Mouse (Mus musculus) embryonic facial prominence, embryonic 12.5 days (tissue): ENCODE results near the gene Dusp18. TPM values are rescaled to one million over a fixed set of nuclear protein-coding genes. Genes with fewer than 3 reads are reported as not detected.

Experiments used
- ATAC-seq: fragments of 200-750 bp; cut with Nextera tagmentation; 2 replicates; pipeline ENCODE4 v1.8.0; 2017; ENCODE audit not compliant: insufficient number of reproducible peaks, insufficient read depth, low FRiP score, low TSS enrichment
- H3K27ac ChIP-seq: fragments of 300-500 bp; sonication (generic); 2 replicates; pipeline ENCODE4 v1.5.1; 2016; ENCODE audit warnings: mild to moderate bottlenecking
- H3K27me3 ChIP-seq: fragments of 300-500 bp; sonication (generic); 2 replicates; pipeline ENCODE4 v1.6.1; 2016; ENCODE audit warnings: mild to moderate bottlenecking, moderate library complexity
- H3K36me3 ChIP-seq: fragments of 300-500 bp; sonication (generic); 2 replicates; pipeline ENCODE4 v1.6.1; 2016; ENCODE audit warnings: mild to moderate bottlenecking
- H3K4me1 ChIP-seq: fragments of 300-500 bp; sonication (generic); 2 replicates; pipeline ENCODE4 v1.6.1; 2016
- H3K4me2 ChIP-seq: fragments of 300-500 bp; sonication (generic); replicated peaks from 2 replicates; pipeline ENCODE4 v1.6.1; 2016; ENCODE audit warnings: mild to moderate bottlenecking, moderate library complexity
- H3K4me3 ChIP-seq: fragments of 300-500 bp; sonication (generic); 2 replicates; pipeline ENCODE4 v1.5.1; 2016; ENCODE audit warnings: mild to moderate bottlenecking
- H3K9ac ChIP-seq: fragments of 300-500 bp; sonication (generic); 2 replicates; pipeline ENCODE4 v1.6.1; 2016; ENCODE audit warnings: mild to moderate bottlenecking, moderate library complexity
- H3K9me3 ChIP-seq: fragments of 300-500 bp; sonication (generic); 2 replicates; pipeline ENCODE4 v1.6.1; 2016; ENCODE audit warnings: mild to moderate bottlenecking, moderate library complexity
- WGBS: fragments of 180-500 bp; shearing (Covaris S2); methylation state at CpG from one replicate; pipeline ENCODE4 v1.1.7; 2016; 5-methylcytosine and 5-hydroxymethylcytosine counted together
- polyA plus RNA-seq: library from polyadenylated mRNA; unstranded; fragments of >200 nt; fragmentation: Nextera tagmentation; extraction: Ambion mirVana; gene quantifications from 2 replicates; pipeline ENCODE4 v1.2.1, GENCODE M21; 2016

Dusp18 gene
- 12.7 and 14.7 TPM in 2 replicates for polyA plus RNA-seq

- Histone ChIP-seq H3K27ac (peak within 1 kb of the TSS; percentile 54), H3K27me3 (no peaks in the 10 kb centered on the region), H3K4me1 (no peaks in the 10 kb centered on the region), H3K4me2 (peak within 1 kb of the TSS; percentile 69), H3K9ac (peak within 1 kb of the TSS; percentile 44), H3K36me3 (peaks cover 15% of the 10 kb centered on the region), H3K9me3 (no peaks in the 10 kb centered on the region), H3K4me3 (peak within 1 kb of the TSS; percentile 52)
- WGBS = 3% methylated on average over 46 of the region's 46 CpGs
- peak; percentile 95 for ATAC-seq
Measured at GRCm38 (mm10) chr11:3894406-3895281, at the start of gene Dusp18, which contains the start of gene 4921536K21Rik. Gene Dusp18, plus strand, starts transcription at chr11:3895240. Gene 4921536K21Rik, minus strand, starts transcription at chr11:3895098.

- H3K9ac ChIP-seq = no peak overlapping the region
- no peak overlapping the region for H3K27ac ChIP-seq
- H3K4me3 ChIP-seq = no peak overlapping the region
- no peak overlapping the region for H3K4me2 ChIP-seq
- 50% methylated on average over 2 of the region's 2 CpGs for WGBS
- no peak for ATAC-seq
- H3K4me1 ChIP-seq = no peaks in the 10 kb centered on the region
- H3K27me3 ChIP-seq = no peaks in the 10 kb centered on the region
- no peaks in the 10 kb centered on the region for H3K36me3 ChIP-seq
- H3K9me3 ChIP-seq = no peaks in the 10 kb centered on the region
Measured at GRCm38 (mm10) chr11:3846351-3846750, 48.7 kb upstream of the Dusp18 start.

GRCm38 (mm10) chr11:3849469-3850314 is 45.3 kb upstream of the Dusp18 start:
- Histone ChIP-seq H3K4me2 (no peak overlapping the region), H3K27me3 (no peaks in the 10 kb centered on the region), H3K27ac (no peak overlapping the region), H3K36me3 (no peaks in the 10 kb centered on the region), H3K9ac (no peak overlapping the region), H3K9me3 (no peaks in the 10 kb centered on the region), H3K4me1 (no peaks in the 10 kb centered on the region), H3K4me3 (no peak overlapping the region)
- no peak for ATAC-seq
- 80% methylated on average over 15 of the region's 15 CpGs for WGBS

GRCm38 (mm10) chr11:3850315-3850614 is 44.8 kb upstream of the Dusp18 start:
- no peaks in the 10 kb centered on the region for H3K36me3 ChIP-seq
- no peak overlapping the region for H3K4me3 ChIP-seq
- H3K9ac ChIP-seq = no peak overlapping the region
- no peak overlapping the region for H3K27ac ChIP-seq
- no peak for ATAC-seq
- 84% methylated on average over 2 of the region's 2 CpGs for WGBS
- no peaks in the 10 kb centered on the region for H3K9me3 ChIP-seq
- H3K4me1 ChIP-seq = no peaks in the 10 kb centered on the region
- no peak overlapping the region for H3K4me2 ChIP-seq
- H3K27me3 ChIP-seq = no peaks in the 10 kb centered on the region

- H3K9me3 ChIP-seq = no peaks in the 10 kb centered on the region
- no peak overlapping the region for H3K4me3 ChIP-seq
- no peaks in the 10 kb centered on the region for H3K27me3 ChIP-seq
- ATAC-seq = no peak
- H3K27ac ChIP-seq = no peak overlapping the region
- 71% methylated on average over 5 of the region's 5 CpGs for WGBS
- no peak overlapping the region for H3K4me2 ChIP-seq
- H3K4me1 ChIP-seq = no peaks in the 10 kb centered on the region
- no peak overlapping the region for H3K9ac ChIP-seq
- no peaks in the 10 kb centered on the region for H3K36me3 ChIP-seq
Measured at GRCm38 (mm10) chr11:3850746-3851277, 44.2 kb upstream of the Dusp18 start.

- H3K9me3 ChIP-seq = no peaks in the 10 kb centered on the region
- 76% methylated on average over 4 of the region's 4 CpGs for WGBS
- no peak overlapping the region for H3K4me2 ChIP-seq
- no peaks in the 10 kb centered on the region for H3K4me1 ChIP-seq
- ATAC-seq = no peak
- H3K4me3 ChIP-seq = no peak overlapping the region
- no peak overlapping the region for H3K27ac ChIP-seq
- no peaks in the 10 kb centered on the region for H3K27me3 ChIP-seq
- H3K9ac ChIP-seq = no peak overlapping the region
- no peaks in the 10 kb centered on the region for H3K36me3 ChIP-seq
Measured at GRCm38 (mm10) chr11:3851872-3852271, 43.2 kb upstream of the Dusp18 start.

- Histone ChIP-seq H3K9me3 (no peaks in the 10 kb centered on the region), H3K4me1 (no peaks in the 10 kb centered on the region), H3K27ac (no peak overlapping the region), H3K27me3 (no peaks in the 10 kb centered on the region), H3K36me3 (no peaks in the 10 kb centered on the region), H3K4me2 (no peak overlapping the region), H3K4me3 (no peak overlapping the region), H3K9ac (no peak overlapping the region)
- 91% methylated on average over 10 of the region's 10 CpGs for WGBS
- ATAC-seq = no peak
Measured at GRCm38 (mm10) chr11:3853031-3853430, 42.0 kb upstream of the Dusp18 start.

- WGBS = 83% methylated on average over 5 of the region's 5 CpGs
- no peaks in the 10 kb centered on the region for H3K4me1 ChIP-seq
- no peak for ATAC-seq
Measured at GRCm38 (mm10) chr11:3853481-3854034, 41.5 kb upstream of the Dusp18 start.

GRCm38 (mm10) chr11:3854156-3854555 is 40.9 kb upstream of the Dusp18 start:
- no peak overlapping the region for H3K27ac ChIP-seq
- WGBS = 94% methylated on average over 3 of the region's 3 CpGs
- ATAC-seq = no peak

More at GRCm38 (mm10) chr11:3853481-3854034, 41.5 kb upstream of the Dusp18 start:
- no peaks in the 10 kb centered on the region for H3K27me3 ChIP-seq
- no peaks in the 10 kb centered on the region for H3K9me3 ChIP-seq
- no peak overlapping the region for H3K4me3 ChIP-seq
- no peak overlapping the region for H3K9ac ChIP-seq
- H3K27ac ChIP-seq = no peak overlapping the region
- no peaks in the 10 kb centered on the region for H3K36me3 ChIP-seq
- H3K4me2 ChIP-seq = no peak overlapping the region

GRCm38 (mm10) chr11:3855846-3856245 is 39.2 kb upstream of the Dusp18 start:
- Histone ChIP-seq H3K9me3 (no peaks in the 10 kb centered on the region), H3K4me3 (no peak overlapping the region), H3K9ac (no peak overlapping the region), H3K36me3 (no peaks in the 10 kb centered on the region), H3K4me1 (no peaks in the 10 kb centered on the region), H3K4me2 (no peak overlapping the region), H3K27ac (no peak overlapping the region), H3K27me3 (no peaks in the 10 kb centered on the region)
- 83% methylated on average over 5 of the region's 5 CpGs for WGBS
- no peak for ATAC-seq

More at GRCm38 (mm10) chr11:3854156-3854555, 40.9 kb upstream of the Dusp18 start:
- Histone ChIP-seq H3K27me3 (no peaks in the 10 kb centered on the region), H3K4me2 (no peak overlapping the region), H3K36me3 (no peaks in the 10 kb centered on the region), H3K4me3 (no peak overlapping the region), H3K9me3 (no peaks in the 10 kb centered on the region), H3K9ac (no peak overlapping the region), H3K4me1 (no peaks in the 10 kb centered on the region)

GRCm38 (mm10) chr11:3857902-3858301 is 37.1 kb upstream of the Dusp18 start:
- H3K27ac ChIP-seq = no peak overlapping the region
- no peak overlapping the region for H3K9ac ChIP-seq
- H3K4me2 ChIP-seq = no peak overlapping the region
- H3K4me1 ChIP-seq = no peaks in the 10 kb centered on the region
- H3K27me3 ChIP-seq = peaks cover 10% of the 10 kb centered on the region
- WGBS = 76% methylated on average over 5 of the region's 5 CpGs
- no peaks in the 10 kb centered on the region for H3K9me3 ChIP-seq
- ATAC-seq = no peak
- no peaks in the 10 kb centered on the region for H3K36me3 ChIP-seq
- H3K4me3 ChIP-seq = no peak overlapping the region
